Mouse (Mus musculus) thymus, adult 2 months (tissue): ENCODE data around the gene Rbfox2.

Experiments
- CTCF ChIP-seq: fragments of 200-500 bp; IDR thresholded peaks from 2 replicates; pipeline ENCODE4 v1.5.1; 2012; ENCODE audit warnings: mild to moderate bottlenecking, control low read depth, low read length, moderate library complexity, borderline replicate concordance; ENCODE audit not compliant: control insufficient read depth, poor library complexity, insufficient read depth; ENCODE audit errors: extremely low read depth
- POLR2A ChIP-seq: fragments of 200-500 bp; IDR thresholded peaks from 2 replicates; pipeline ENCODE4 v1.6.1; 2012; ENCODE audit warnings: mild to moderate bottlenecking, low read length, control low read depth, moderate library complexity; ENCODE audit not compliant: control insufficient read depth, poor library complexity, insufficient read depth; ENCODE audit errors: extremely low read depth

DNA sequence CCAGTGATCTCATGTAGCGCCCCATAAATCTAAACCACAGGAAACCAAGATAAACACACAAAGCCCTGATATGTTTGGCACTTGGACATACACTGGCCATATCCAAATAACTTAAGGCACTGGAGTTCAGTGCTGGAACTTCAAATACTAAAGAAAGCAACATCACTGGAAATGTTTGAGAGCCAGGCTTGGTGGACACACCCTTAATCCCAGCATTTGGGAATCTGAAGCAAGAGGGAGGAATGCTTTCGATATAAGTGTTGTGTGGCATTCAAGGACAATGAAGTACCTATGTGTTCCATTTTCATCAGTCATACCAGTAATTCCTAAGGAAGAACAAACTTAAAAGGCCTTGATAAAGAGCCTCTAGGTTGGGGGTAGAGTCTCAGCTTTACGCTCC is 13.3 kb downstream of the Rbfox2 start:
- TF ChIP-seq CTCF = no peak
- TF ChIP-seq POLR2A = no peak
